Mouse (Mus musculus) heart, embryonic 11.5 days (tissue): Measurements from ENCODE around the gene Tnfaip8l2. TPM values are rescaled to one million over a fixed set of nuclear protein-coding genes. Genes with fewer than 3 reads are reported as not detected.

ENCODE experiments used
- ATAC-seq: fragments of 200-750 bp; cut with Nextera tagmentation; replicated peaks from 2 replicates; pipeline ENCODE4 v1.8.0; 2017; ENCODE audit warnings: moderate library complexity; ENCODE audit not compliant: insufficient number of reproducible peaks, low FRiP score, low TSS enrichment
- H3K27ac ChIP-seq: fragments of 300-500 bp; sonication (generic); 2 replicates; pipeline ENCODE4 v1.5.1; 2014; ENCODE audit warnings: mild to moderate bottlenecking, low read depth, low read length
- H3K27me3 ChIP-seq: fragments of 300-500 bp; sonication (generic); 2 replicates; pipeline ENCODE4 v1.6.1; 2014; ENCODE audit warnings: mild to moderate bottlenecking, low read length, mixed read lengths; ENCODE audit not compliant: control insufficient read depth, insufficient read depth
- H3K36me3 ChIP-seq: fragments of 300-500 bp; sonication (generic); 2 replicates; pipeline ENCODE4 v1.6.1; 2014; ENCODE audit warnings: mild to moderate bottlenecking, low read length, moderate library complexity, mixed read lengths; ENCODE audit not compliant: control insufficient read depth, insufficient read depth
- H3K4me1 ChIP-seq: fragments of 300-500 bp; sonication (generic); 2 replicates; pipeline ENCODE4 v1.6.1; 2014; ENCODE audit warnings: low read length; ENCODE audit not compliant: control insufficient read depth, insufficient read depth
- H3K4me2 ChIP-seq: fragments of 300-500 bp; sonication (generic); 2 replicates; pipeline ENCODE4 v1.6.1; 2014; ENCODE audit warnings: mild to moderate bottlenecking, moderate library complexity
- H3K4me3 ChIP-seq: fragments of 300-500 bp; sonication (generic); 2 replicates; pipeline ENCODE4 v1.5.1; 2014; ENCODE audit warnings: low read depth, low read length
- H3K9ac ChIP-seq: fragments of 300-500 bp; sonication (generic); 2 replicates; pipeline ENCODE4 v1.6.1; 2014; ENCODE audit warnings: mild to moderate bottlenecking, low read depth, low read length, moderate library complexity
- H3K9me3 ChIP-seq: fragments of 300-500 bp; sonication (generic); replicated peaks from 2 replicates; pipeline ENCODE4 v1.6.1; 2016; ENCODE audit warnings: low read length; ENCODE audit not compliant: control insufficient read depth
- WGBS: fragments of 180-500 bp; shearing (Covaris S2); extraction: QIAGEN DNeasy Blood & Tissue Kit; methylation state at CpG from one replicate; pipeline ENCODE4 v1.1.7; 2014; ENCODE audit not compliant: insufficient replicate concordance; 5-methylcytosine and 5-hydroxymethylcytosine counted together
- polyA plus RNA-seq: library from polyadenylated mRNA; unstranded; fragments of >200 nt; fragmentation: Nextera tagmentation; extraction: Ambion mirVana; gene quantifications from 2 replicates; pipeline ENCODE4 v1.2.1, GENCODE M21; 2014

Gene Tnfaip8l2
- polyA plus RNA-seq, 1 experiment from 2014 or later, result 1.5 TPM

DNA sequence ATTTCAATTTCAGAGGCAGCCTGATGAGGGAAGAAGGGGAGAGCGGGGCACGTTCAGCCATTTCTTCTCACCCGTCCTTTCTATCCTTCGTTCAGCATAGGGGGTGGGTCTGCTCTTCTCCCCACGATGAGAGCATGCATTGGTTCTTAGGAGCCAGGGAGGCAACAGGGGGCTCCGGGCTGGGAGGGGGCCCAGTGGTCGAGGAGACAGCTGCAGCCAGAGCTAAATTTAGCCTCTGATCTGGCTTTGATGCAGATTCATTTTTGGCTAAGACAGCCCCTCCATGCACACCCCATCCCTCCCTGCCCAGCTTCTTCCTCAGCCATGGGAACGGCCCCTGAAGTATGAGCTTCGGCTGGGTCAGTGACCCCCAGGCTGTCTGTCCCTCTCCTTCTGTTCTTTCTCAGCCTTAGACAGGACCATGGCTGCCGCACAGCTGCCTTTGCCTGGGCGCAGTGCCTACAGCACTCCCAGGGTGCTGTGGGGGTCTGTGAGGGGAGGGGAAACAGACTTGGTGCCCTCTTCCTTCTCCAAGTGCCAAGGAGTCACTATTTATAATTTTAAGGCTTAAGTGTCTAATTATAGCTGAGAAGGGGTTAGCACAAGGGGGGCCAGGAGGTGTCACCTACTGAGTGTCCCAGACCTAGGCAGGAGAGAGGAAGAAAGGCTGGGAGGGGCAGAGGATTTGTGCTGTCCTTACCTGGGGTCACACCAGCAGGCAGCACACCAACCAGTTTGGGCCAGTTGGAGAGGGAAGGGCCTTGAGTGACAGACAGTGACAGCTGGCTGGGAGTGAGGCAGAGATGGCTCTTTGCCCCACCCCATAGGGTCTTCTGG, 21.5 kb upstream of the Tnfaip8l2 start:
- no peak overlapping the region for H3K27ac ChIP-seq
- H3K9me3 ChIP-seq, result no peaks in the 10 kb centered on the region
- H3K27me3 ChIP-seq, result peaks cover 9% of the 10 kb centered on the region
- no peak for ATAC-seq
- peaks cover 29% of the 10 kb centered on the region for H3K4me1 ChIP-seq
- H3K36me3 ChIP-seq, result peaks cover 2% of the 10 kb centered on the region; the same call in 1 of the 2 replicates
- peak overlapping the region; percentile 27; the same call in 1 of the 2 replicates for H3K4me2 ChIP-seq
- H3K4me3 ChIP-seq, result no peak overlapping the region
- WGBS, result 47% methylated on average over 11 of the region's 11 CpGs
- no peak overlapping the region for H3K9ac ChIP-seq

DNA sequence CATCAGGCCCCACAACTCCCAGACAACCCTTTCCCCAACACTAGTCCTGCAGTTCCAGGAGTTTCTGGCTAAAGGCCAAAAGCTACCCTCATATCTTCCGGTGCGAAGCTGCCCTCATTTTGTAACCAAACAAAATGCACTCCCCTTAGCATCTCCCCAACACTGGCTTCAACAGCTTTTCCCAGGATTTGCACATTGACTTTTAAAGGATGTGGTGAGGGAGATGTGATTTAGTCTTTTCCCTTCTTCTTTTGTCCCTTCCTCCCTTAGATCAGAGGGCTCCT, 20.1 kb upstream of the Tnfaip8l2 start:
- Histone ChIP-seq H3K4me2 (no peak overlapping the region; the same call in 1 of the 2 replicates), H3K27ac (no peak overlapping the region), H3K9me3 (no peaks in the 10 kb centered on the region), H3K9ac (no peak overlapping the region), H3K4me3 (0 out of 2 replicates have a peak overlapping the region, but pooled peaks have one; percentile 12), H3K36me3 (peaks cover 2% of the 10 kb centered on the region; the same call in 1 of the 2 replicates), H3K4me1 (peaks cover 29% of the 10 kb centered on the region), H3K27me3 (peaks cover 9% of the 10 kb centered on the region)
- ATAC-seq, result no peak
- 29% methylated on average over 2 of the region's 2 CpGs for WGBS

DNA sequence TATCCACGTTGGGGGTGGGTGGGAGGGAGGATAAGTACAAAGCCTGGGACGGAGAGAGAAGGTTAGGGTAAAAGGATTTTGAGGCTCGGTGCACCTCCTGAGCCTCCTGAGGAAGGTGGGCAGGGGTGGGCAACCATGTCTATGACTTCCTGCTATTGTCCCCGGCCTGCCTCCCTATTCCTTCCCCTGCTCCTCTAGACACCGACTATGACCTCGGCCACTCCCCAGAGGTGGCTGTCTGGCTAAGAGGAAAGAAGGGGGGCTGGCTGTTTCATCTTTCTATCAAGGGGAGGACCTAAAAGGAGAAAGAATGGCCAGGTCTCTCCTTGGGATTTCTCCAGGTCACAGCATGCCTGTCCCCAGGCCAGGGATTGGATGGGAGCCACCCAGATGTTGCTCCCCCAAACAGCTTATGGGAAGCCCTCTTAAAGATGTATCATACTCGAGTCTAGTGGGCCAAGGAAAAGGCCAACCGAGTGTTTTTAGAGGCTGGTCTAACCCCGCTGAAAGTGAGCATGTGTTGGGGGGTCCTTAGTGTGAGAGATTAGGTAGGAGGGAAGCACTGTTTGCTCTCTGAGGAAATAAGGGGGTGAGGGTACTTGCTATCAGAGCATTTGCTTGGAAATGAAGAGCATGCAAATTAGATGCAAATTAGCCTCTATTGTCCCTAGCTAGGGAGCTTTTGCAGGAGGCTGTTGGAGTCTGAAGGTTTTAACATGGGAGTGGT, 19.6 kb upstream of the Tnfaip8l2 start:
- Histone ChIP-seq H3K4me3 (peak overlapping the region; percentile 76), H3K36me3 (peaks cover 2% of the 10 kb centered on the region; the same call in 1 of the 2 replicates), H3K9ac (no peak overlapping the region), H3K4me1 (peaks cover 29% of the 10 kb centered on the region), H3K9me3 (no peaks in the 10 kb centered on the region), H3K27ac (no peak overlapping the region), H3K4me2 (peak overlapping the region; percentile 96), H3K27me3 (peaks cover 9% of the 10 kb centered on the region)
- no peak for ATAC-seq
- 12% methylated on average over 9 of the region's 9 CpGs for WGBS

DNA sequence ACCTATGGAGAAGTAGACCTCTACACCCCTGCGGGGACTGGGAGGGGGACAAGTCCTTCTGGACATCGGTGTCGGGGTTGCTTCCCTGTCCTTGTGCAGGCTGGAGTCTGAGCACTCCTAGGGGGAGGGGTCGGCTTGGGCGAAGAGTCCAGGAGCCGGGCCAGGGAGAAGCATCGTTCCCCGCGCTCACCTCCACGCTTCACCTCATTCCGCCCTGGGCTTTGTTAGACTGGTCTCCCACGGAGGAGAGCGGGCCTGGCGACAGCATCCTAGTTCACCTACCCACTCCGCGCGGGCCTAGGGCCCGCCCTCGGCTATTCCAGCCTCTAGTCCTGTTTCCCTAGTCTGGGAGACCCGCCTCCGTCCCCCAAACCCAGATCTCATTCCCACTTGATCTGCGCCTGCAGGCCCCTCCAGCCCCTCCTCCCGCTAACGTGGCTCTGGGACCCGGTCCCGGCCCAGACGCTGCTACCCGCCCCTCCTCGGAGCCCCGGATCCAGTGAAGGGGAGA, 18.9 kb upstream of the Tnfaip8l2 start:
- Histone ChIP-seq H3K36me3 (no peaks in the 10 kb centered on the region), H3K9me3 (no peaks in the 10 kb centered on the region), H3K4me2 (peak overlapping the region; percentile 96), H3K4me3 (peak overlapping the region; percentile 76), H3K9ac (peak overlapping the region; percentile 78), H3K27ac (no peak overlapping the region), H3K27me3 (peaks cover 9% of the 10 kb centered on the region), H3K4me1 (peaks cover 29% of the 10 kb centered on the region)
- ATAC-seq, result no peak
- WGBS, result under 1% methylated on average over 30 of the region's 30 CpGs

DNA sequence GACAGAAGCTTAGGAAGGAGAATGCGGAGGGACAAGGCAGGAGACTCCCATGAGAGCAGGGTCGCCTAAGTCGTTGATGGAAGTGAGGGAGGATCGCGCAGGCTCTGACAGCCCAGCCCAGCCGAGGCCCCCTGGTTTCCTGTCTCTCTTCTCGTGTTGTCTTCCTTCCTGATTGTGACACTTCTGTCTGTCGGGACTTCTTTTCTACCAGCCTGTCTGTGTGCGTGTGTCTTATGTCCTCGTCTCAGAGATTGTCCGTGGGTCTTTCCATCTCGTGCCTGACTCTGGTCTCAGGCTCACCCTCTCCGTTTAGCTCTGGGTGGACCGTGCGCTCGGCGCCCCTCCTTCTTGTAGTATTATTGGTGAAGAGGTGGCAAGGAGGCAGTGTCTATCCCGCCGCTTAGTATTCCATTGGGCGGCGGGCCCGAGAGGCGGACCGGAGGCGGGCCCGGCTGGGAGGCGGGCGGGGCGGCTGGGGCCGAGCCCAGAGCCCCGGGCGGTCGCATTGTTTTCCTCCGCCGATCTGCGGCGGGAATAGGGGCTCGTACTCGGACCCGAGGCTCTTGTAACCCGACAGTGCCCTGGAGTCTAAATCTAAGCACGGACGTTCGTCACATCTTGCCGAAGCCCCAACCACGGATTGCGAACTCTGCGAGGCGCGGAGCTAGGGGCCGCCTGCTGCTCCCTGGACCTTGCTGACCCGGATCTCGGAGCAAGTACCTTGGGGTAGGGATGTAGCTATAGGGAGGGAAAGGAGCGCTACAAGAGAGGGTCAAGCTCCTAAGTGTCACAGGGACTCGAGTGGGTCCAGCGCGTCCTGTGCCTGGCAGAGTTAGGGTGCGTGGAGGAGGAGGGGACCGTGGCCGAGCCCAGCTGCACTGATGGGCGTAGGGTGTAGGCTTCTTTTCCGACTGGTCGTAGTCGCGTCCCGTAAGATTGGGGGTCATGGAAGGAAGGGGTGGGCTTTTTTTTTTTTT, 18.1 kb upstream of the Tnfaip8l2 start, which contains the start of gene Sema6c:
TSS of gene Sema6c (plus strand) at position 471 of the 977 bp plus-strand sequence.
- Histone ChIP-seq H3K9me3 (no peaks in the 10 kb centered on the region), H3K27ac (no peak within 1 kb of the TSS), H3K4me3 (peak within 1 kb of the TSS; percentile 76), H3K36me3 (no peaks in the 10 kb centered on the region), H3K4me1 (peaks cover 29% of the 10 kb centered on the region), H3K9ac (peak within 1 kb of the TSS; percentile 78), H3K4me2 (peak within 1 kb of the TSS; percentile 96), H3K27me3 (peaks cover 9% of the 10 kb centered on the region)
- peak; percentile 90 for ATAC-seq
- WGBS, result under 1% methylated on average over 66 of the region's 66 CpGs

DNA sequence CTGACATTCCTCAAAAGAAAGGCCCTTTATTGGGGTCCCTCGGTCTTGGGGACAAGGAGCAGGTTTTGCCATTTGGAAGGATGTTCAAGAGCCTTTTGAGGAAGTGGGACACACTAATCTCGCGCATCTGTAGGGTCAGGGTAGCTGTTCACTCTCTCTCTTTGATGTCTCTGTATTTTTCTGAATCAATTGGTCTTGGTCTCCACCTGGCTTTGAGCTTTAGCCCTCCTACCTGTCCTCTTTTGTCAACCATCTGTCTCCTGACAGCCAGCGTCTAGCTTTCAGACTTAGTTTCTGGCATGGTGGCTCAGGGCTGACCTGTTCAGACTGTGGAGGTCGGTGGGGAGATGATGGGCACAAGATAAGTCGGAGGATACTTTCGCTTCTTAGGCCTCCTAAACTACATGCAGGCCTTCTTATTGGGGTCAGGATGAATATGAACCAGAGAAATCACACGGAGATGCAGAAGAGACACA, 17.4 kb upstream of the Tnfaip8l2 start:
- H3K36me3 ChIP-seq, result no peaks in the 10 kb centered on the region
- peaks cover 29% of the 10 kb centered on the region for H3K4me1 ChIP-seq
- H3K9me3 ChIP-seq, result no peaks in the 10 kb centered on the region
- 11% methylated on average over 8 of the region's 8 CpGs for WGBS
- no peak for ATAC-seq
- H3K4me3 ChIP-seq, result peak overlapping the region; percentile 76
- H3K9ac ChIP-seq, result peak overlapping the region; percentile 63
- no peak overlapping the region for H3K27ac ChIP-seq
- H3K27me3 ChIP-seq, result peaks cover 9% of the 10 kb centered on the region
- H3K4me2 ChIP-seq, result peak overlapping the region; percentile 96

DNA sequence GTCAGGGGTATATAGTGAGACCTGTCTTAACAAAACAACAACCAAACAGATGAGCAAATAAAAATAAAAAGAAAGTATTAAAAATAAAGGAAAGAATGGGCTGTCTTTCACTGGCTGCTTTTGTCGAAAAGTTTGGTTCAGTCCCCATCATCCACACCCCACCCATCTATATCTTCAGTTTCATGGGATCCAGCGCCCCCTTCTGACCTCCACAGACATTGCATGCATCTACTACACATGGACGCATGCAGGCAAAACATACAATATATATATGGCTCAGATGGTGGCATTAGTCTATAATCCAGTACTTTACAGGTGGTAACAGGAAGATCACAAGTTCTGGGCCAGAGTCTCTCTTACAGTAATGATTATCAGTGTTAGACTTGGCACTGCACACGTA, 11.7 kb upstream of the Tnfaip8l2 start:
- no peak for ATAC-seq
- H3K36me3 ChIP-seq, result no peaks in the 10 kb centered on the region
- H3K9ac ChIP-seq, result no peak overlapping the region
- H3K27me3 ChIP-seq, result 0 out of 2 replicates have a peak, but pooled peaks cover 1% of the 10 kb centered on the region
- H3K9me3 ChIP-seq, result no peaks in the 10 kb centered on the region
- H3K27ac ChIP-seq, result no peak overlapping the region
- no peaks in the 10 kb centered on the region for H3K4me1 ChIP-seq
- WGBS, result 46% methylated on average over 4 of the region's 4 CpGs
- H3K4me2 ChIP-seq, result no peak overlapping the region
- H3K4me3 ChIP-seq, result no peak overlapping the region

DNA sequence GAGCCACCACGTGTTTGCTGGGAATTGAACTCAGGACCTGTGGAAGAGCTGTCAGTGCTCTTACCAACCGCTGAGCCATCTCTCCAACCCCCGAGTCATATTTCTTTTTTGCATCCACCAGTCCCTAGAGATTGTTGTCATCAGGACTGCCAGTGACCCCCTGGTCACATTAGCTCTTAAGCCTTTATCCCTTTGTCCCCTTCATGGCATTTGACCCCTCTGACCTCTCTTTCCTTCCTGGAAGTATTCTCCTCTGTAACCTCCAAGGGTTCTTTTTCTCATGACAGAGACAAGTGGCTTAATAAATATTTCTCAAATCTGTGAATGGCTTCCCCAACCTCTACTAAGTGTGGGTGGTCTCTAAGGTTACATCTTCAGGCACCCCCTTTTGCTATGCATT, 5.8 kb upstream of the Tnfaip8l2 start:
- Histone ChIP-seq H3K27me3 (no peaks in the 10 kb centered on the region), H3K4me1 (no peaks in the 10 kb centered on the region), H3K4me3 (no peak overlapping the region), H3K9ac (no peak overlapping the region), H3K27ac (no peak overlapping the region), H3K4me2 (no peak overlapping the region), H3K9me3 (no peaks in the 10 kb centered on the region), H3K36me3 (no peaks in the 10 kb centered on the region)
- WGBS, result 58% methylated on average over 3 of the region's 3 CpGs
- ATAC-seq, result no peak
